Mouse (Mus musculus): ENCODE measurements around the gene Mvb12b. TPM values are rescaled to one million over a fixed set of nuclear protein-coding genes. Genes with fewer than 3 reads are reported as not detected.

Mvb12b gene
- polyA plus RNA-seq, 1 experiment from 2014 or later, result 78.1 TPM

- Histone ChIP-seq H3K4me2 (ENCODE audit: low read length) (no peak overlapping the region), H3K27ac (ENCODE audit: low read length) (no peak overlapping the region), H3K36me3 (ENCODE audit: control insufficient read depth, insufficient read depth) (no peaks in the 10 kb centered on the region), H3K9me3 (ENCODE audit: control insufficient read depth, low read length) (peaks cover 13% of the 10 kb centered on the region), H3K9ac (replicated peaks; ENCODE audit: low read depth, low read length) (no peak overlapping the region), H3K4me3 (replicated peaks; ENCODE audit: low read length) (no peak overlapping the region), H3K27me3 (replicated peaks; ENCODE audit: control insufficient read depth, insufficient read depth, low read length) (peaks cover 9% of the 10 kb centered on the region), H3K4me1 (replicated peaks; ENCODE audit: control insufficient read depth, insufficient read depth, low read length) (peaks cover 17% of the 10 kb centered on the region)
- peak; percentile 65 for ATAC-seq
- 7% methylated on average over 14 of the region's 15 CpGs for WGBS
Measured at GRCm38 (mm10) chr2:33700581-33701445, 186.9 kb downstream of the Mvb12b start.

DNA sequence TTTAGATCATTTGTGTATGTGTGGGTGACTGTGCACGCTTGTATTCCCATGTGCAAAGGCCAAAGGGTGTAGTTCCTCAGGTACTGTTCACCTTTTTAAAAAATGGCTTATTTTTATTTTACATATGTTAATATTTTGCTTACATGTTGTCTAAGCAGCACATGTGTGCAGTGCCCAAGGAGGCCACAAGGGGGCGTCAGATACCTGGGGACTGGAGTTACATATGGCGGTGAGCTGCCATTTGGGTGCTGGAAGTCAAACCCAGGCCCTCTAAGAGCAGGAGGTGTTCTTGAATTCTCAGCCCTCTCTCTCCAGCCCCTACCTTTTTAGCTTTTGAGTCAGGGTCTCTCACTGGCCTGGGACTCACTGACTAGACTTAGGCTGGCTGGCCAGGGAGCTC, 188.8 kb downstream of the Mvb12b start:
- Histone ChIP-seq H3K27me3 (replicated peaks; ENCODE audit: control insufficient read depth, insufficient read depth, low read length) (0 out of 2 replicates have a peak, but pooled peaks cover 6% of the 10 kb centered on the region), H3K4me3 (replicated peaks; ENCODE audit: low read length) (no peak overlapping the region), H3K4me1 (replicated peaks; ENCODE audit: control insufficient read depth, insufficient read depth, low read length) (peaks cover 17% of the 10 kb centered on the region), H3K36me3 (ENCODE audit: control insufficient read depth, insufficient read depth) (no peaks in the 10 kb centered on the region), H3K9me3 (ENCODE audit: control insufficient read depth, low read length) (peaks cover 13% of the 10 kb centered on the region), H3K4me2 (ENCODE audit: low read length) (no peak overlapping the region), H3K9ac (replicated peaks; ENCODE audit: low read depth, low read length) (no peak overlapping the region), H3K27ac (ENCODE audit: low read length) (no peak overlapping the region)
- ATAC-seq, result no peak
- WGBS, result 63% methylated on average over 3 of the region's 3 CpGs

- Histone ChIP-seq H3K4me1 (replicated peaks; ENCODE audit: control insufficient read depth, insufficient read depth, low read length) (peaks cover 10% of the 10 kb centered on the region), H3K9ac (replicated peaks; ENCODE audit: low read depth, low read length) (no peak overlapping the region), H3K27ac (ENCODE audit: low read length) (no peak overlapping the region), H3K4me3 (replicated peaks; ENCODE audit: low read length) (no peak overlapping the region), H3K4me2 (ENCODE audit: low read length) (no peak overlapping the region), H3K9me3 (ENCODE audit: control insufficient read depth, low read length) (peaks cover 13% of the 10 kb centered on the region), H3K27me3 (replicated peaks; ENCODE audit: control insufficient read depth, insufficient read depth, low read length) (peaks cover 2% of the 10 kb centered on the region; the same call in 1 of the 2 replicates), H3K36me3 (ENCODE audit: control insufficient read depth, insufficient read depth) (no peaks in the 10 kb centered on the region)
- ATAC-seq, result no peak
- 68% methylated on average over 3 of the region's 3 CpGs for WGBS
Measured at GRCm38 (mm10) chr2:33696428-33696827, 191.3 kb downstream of the Mvb12b start.

GRCm38 (mm10) chr2:33693931-33694330, 193.8 kb downstream of the Mvb12b start:
- no peak overlapping the region for H3K4me2 ChIP-seq (ENCODE audit: low read length)
- no peak overlapping the region for H3K4me3 ChIP-seq (replicated peaks; ENCODE audit: low read length)
- no peak overlapping the region for H3K27ac ChIP-seq (ENCODE audit: low read length)
- peaks cover 13% of the 10 kb centered on the region for H3K9me3 ChIP-seq (ENCODE audit: control insufficient read depth, low read length)
- peaks cover 2% of the 10 kb centered on the region; the same call in 1 of the 2 replicates for H3K27me3 ChIP-seq (replicated peaks; ENCODE audit: control insufficient read depth, insufficient read depth, low read length)
- ATAC-seq, result no peak
- H3K36me3 ChIP-seq (ENCODE audit: control insufficient read depth, insufficient read depth), result no peaks in the 10 kb centered on the region
- no peaks in the 10 kb centered on the region for H3K4me1 ChIP-seq (replicated peaks; ENCODE audit: control insufficient read depth, insufficient read depth, low read length)
- WGBS, result 77% methylated on average over 3 of the region's 3 CpGs
- no peak overlapping the region for H3K9ac ChIP-seq (replicated peaks; ENCODE audit: low read depth, low read length)

DNA sequence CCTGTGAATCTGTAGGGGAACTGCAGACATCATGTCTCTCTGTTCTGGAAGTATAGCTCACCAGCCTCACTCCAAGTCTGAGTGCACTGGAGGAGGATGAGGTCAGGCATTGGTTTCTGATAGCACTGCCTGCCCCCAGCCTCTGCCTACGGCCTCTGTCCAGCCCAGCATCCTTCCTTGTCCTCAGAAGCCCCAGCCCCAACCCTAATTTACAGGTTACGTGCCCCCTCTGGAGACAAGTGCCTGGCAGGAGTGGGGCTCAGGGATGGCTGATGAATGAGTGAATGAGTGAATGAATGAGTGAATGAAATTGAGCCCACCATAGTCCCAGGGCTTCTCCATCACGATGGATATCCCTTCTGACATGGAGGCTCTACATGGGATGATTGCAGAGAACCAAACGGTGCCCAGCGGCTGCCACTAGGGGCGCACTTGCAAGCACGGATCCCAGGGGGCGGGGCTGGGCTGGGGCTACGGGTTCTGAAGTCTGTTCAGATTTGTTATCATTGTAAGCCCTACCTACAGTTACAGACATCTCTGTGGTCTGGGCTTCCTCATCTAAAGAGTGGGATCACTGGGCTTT, 197.8 kb downstream of the Mvb12b start:
- Histone ChIP-seq H3K36me3 (ENCODE audit: control insufficient read depth, insufficient read depth) (no peaks in the 10 kb centered on the region), H3K9me3 (ENCODE audit: control insufficient read depth, low read length) (peaks cover 3% of the 10 kb centered on the region; the same call in 1 of the 2 replicates), H3K9ac (replicated peaks; ENCODE audit: low read depth, low read length) (no peak overlapping the region), H3K4me3 (replicated peaks; ENCODE audit: low read length) (no peak overlapping the region), H3K27me3 (replicated peaks; ENCODE audit: control insufficient read depth, insufficient read depth, low read length) (peaks cover 2% of the 10 kb centered on the region; the same call in 1 of the 2 replicates), H3K4me1 (replicated peaks; ENCODE audit: control insufficient read depth, insufficient read depth, low read length) (no peaks in the 10 kb centered on the region), H3K27ac (ENCODE audit: low read length) (no peak overlapping the region), H3K4me2 (ENCODE audit: low read length) (no peak overlapping the region)
- 31% methylated on average over 9 of the region's 9 CpGs for WGBS
- 0 out of 2 replicates have a peak, but pooled peaks have one; percentile 28 for ATAC-seq

DNA sequence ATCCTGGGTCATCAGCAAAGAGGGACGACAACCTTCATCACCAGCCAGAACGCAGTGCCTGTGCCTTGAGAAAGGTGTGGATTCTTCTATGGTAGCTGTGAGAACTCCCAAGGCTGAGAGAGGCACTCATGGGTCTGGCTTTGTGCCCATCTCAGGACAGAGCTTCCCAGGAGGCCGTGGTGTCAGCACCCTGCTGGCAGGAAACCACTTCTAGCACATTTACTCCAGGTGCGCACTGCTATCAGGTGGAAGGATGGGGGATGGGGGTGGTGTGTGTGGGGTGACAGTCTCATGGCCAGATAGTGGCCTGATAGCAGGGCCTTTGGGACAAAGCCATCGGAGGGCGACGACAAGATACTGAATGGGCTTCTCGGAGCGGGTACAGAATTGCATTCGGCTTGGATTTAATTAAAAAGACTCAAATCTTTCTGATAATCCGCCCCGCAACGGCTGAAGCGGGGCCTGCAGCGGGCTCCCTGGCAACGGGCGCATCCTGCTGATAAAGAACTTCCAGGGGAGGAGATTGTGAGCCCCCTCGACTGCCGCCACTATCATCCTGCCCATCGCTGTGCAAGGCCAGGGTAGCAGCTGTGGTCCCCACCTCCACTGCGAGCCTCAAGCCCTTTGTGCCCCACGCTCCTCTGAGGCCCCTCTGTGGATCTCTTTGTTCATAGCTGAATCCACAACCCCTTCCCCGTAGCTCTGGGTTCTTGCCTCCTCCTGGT, 198.4 kb downstream of the Mvb12b start:
- ATAC-seq, result no peak
- no peak overlapping the region for H3K9ac ChIP-seq (replicated peaks; ENCODE audit: low read depth, low read length)
- H3K4me2 ChIP-seq (ENCODE audit: low read length), result no peak overlapping the region
- H3K4me3 ChIP-seq (replicated peaks; ENCODE audit: low read length), result no peak overlapping the region
- H3K4me1 ChIP-seq (replicated peaks; ENCODE audit: control insufficient read depth, insufficient read depth, low read length), result no peaks in the 10 kb centered on the region
- H3K9me3 ChIP-seq (ENCODE audit: control insufficient read depth, low read length), result peaks cover 3% of the 10 kb centered on the region; the same call in 1 of the 2 replicates
- 35% methylated on average over 23 of the region's 23 CpGs for WGBS
- H3K36me3 ChIP-seq (ENCODE audit: control insufficient read depth, insufficient read depth), result no peaks in the 10 kb centered on the region
- peaks cover 2% of the 10 kb centered on the region; the same call in 1 of the 2 replicates for H3K27me3 ChIP-seq (replicated peaks; ENCODE audit: control insufficient read depth, insufficient read depth, low read length)
- H3K27ac ChIP-seq (ENCODE audit: low read length), result no peak overlapping the region

DNA sequence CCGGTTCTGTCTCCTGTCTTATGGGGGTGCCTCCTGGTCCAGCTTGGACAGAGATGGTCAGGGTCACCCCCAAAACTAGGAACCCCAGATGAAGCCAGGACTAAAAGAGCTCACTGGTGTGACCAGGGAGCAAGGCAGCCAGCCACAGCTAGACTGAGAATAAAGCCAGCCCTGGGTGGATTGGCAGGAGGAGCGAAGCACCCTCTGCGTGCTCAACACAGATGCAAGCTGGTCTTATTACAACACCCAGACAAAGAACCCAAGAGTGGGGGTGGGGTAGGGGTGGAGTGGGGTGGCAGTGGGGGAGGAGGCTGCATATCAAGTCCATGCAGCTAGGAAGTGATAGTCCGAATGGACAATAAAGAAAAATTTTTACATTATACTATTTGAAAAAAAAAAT, 204.2 kb downstream of the Mvb12b start:
- no peak overlapping the region for H3K4me2 ChIP-seq (ENCODE audit: low read length)
- H3K36me3 ChIP-seq (ENCODE audit: control insufficient read depth, insufficient read depth), result no peaks in the 10 kb centered on the region
- no peak overlapping the region for H3K9ac ChIP-seq (replicated peaks; ENCODE audit: low read depth, low read length)
- ATAC-seq, result peak; percentile 69
- H3K4me1 ChIP-seq (replicated peaks; ENCODE audit: control insufficient read depth, insufficient read depth, low read length), result no peaks in the 10 kb centered on the region
- peaks cover 3% of the 10 kb centered on the region for H3K27me3 ChIP-seq (replicated peaks; ENCODE audit: control insufficient read depth, insufficient read depth, low read length)
- no peak overlapping the region for H3K4me3 ChIP-seq (replicated peaks; ENCODE audit: low read length)
- WGBS, result 51% methylated on average over 4 of the region's 4 CpGs
- peaks cover 3% of the 10 kb centered on the region; the same call in 1 of the 2 replicates for H3K9me3 ChIP-seq (ENCODE audit: control insufficient read depth, low read length)
- H3K27ac ChIP-seq (ENCODE audit: low read length), result no peak overlapping the region

- WGBS, result 42% methylated on average over 6 of the region's 6 CpGs
- H3K27ac ChIP-seq (ENCODE audit: low read length), result no peak overlapping the region
Measured at GRCm38 (mm10) chr2:33683095-33683494, 204.7 kb downstream of the Mvb12b start.

GRCm38 (mm10) chr2:33682219-33682618, 205.5 kb downstream of the Mvb12b start:
- Histone ChIP-seq H3K27me3 (replicated peaks; ENCODE audit: control insufficient read depth, insufficient read depth, low read length) (peaks cover 3% of the 10 kb centered on the region), H3K4me1 (replicated peaks; ENCODE audit: control insufficient read depth, insufficient read depth, low read length) (no peaks in the 10 kb centered on the region), H3K9me3 (ENCODE audit: control insufficient read depth, low read length) (peaks cover 2% of the 10 kb centered on the region; the same call in 1 of the 2 replicates), H3K36me3 (ENCODE audit: control insufficient read depth, insufficient read depth) (no peaks in the 10 kb centered on the region), H3K4me3 (replicated peaks; ENCODE audit: low read length) (no peak overlapping the region), H3K9ac (replicated peaks; ENCODE audit: low read depth, low read length) (no peak overlapping the region), H3K27ac (ENCODE audit: low read length) (no peak overlapping the region), H3K4me2 (ENCODE audit: low read length) (no peak overlapping the region)
- ATAC-seq, result no peak
- WGBS, result 11% methylated on average over 4 of the region's 4 CpGs

More at GRCm38 (mm10) chr2:33683095-33683494, 204.7 kb downstream of the Mvb12b start:
- H3K36me3 ChIP-seq (ENCODE audit: control insufficient read depth, insufficient read depth), result no peaks in the 10 kb centered on the region
- no peak for ATAC-seq
- H3K4me2 ChIP-seq (ENCODE audit: low read length), result no peak overlapping the region
- no peak overlapping the region for H3K9ac ChIP-seq (replicated peaks; ENCODE audit: low read depth, low read length)
- no peak overlapping the region for H3K4me3 ChIP-seq (replicated peaks; ENCODE audit: low read length)
- no peaks in the 10 kb centered on the region for H3K4me1 ChIP-seq (replicated peaks; ENCODE audit: control insufficient read depth, insufficient read depth, low read length)
- H3K27me3 ChIP-seq (replicated peaks; ENCODE audit: control insufficient read depth, insufficient read depth, low read length), result peaks cover 3% of the 10 kb centered on the region
- peaks cover 3% of the 10 kb centered on the region; the same call in 1 of the 2 replicates for H3K9me3 ChIP-seq (ENCODE audit: control insufficient read depth, low read length)
